Mouse (Mus musculus) cerebellum, adult 2 months (tissue): ENCODE results near the gene AI182371. TPM values are rescaled to one million over a fixed set of nuclear protein-coding genes. Genes with fewer than 3 reads are reported as not detected.
A peak's percentile ranks its signal among the peaks of the same experiment; 100 is the strongest.

ENCODE experiments used
- DNase-seq, 2 experiments: peaks; one replicate each; pipeline ENCODE4 v3.0.0; 2021
- H3K27ac ChIP-seq: fragments of 200-500 bp; 2 replicates; pipeline ENCODE4 v1.5.1; 2012; ENCODE audit warnings: low read length, control low read depth, inconsistent platforms; ENCODE audit not compliant: insufficient read depth
- H3K27me3 ChIP-seq: fragments of 200-500 bp; 2 replicates; pipeline ENCODE4 v1.6.1; 2012; ENCODE audit warnings: inconsistent platforms, mild to moderate bottlenecking, low read length, moderate library complexity; ENCODE audit not compliant: control insufficient read depth, insufficient read depth
- H3K4me1 ChIP-seq: fragments of 200-500 bp; 2 replicates; pipeline ENCODE4 v1.6.1; 2011; ENCODE audit warnings: low read length; ENCODE audit not compliant: control insufficient read depth, insufficient read depth
- H3K4me3 ChIP-seq: fragments of 200-500 bp; replicated peaks from 2 replicates; pipeline ENCODE3; 2011; ENCODE audit warnings: mild to moderate bottlenecking, low read depth, low read length, control low read depth; ENCODE audit not compliant: insufficient read depth
- CTCF ChIP-seq: fragments of 200-500 bp; IDR thresholded peaks from 2 replicates; pipeline ENCODE4 v1.5.1; 2011; ENCODE audit warnings: low read depth, mild to moderate bottlenecking, control low read depth, low read length, moderate library complexity, borderline replicate concordance; ENCODE audit not compliant: insufficient read depth
- POLR2A ChIP-seq: fragments of 200-500 bp; IDR thresholded peaks from 2 replicates; pipeline ENCODE4 v1.6.1; 2011; ENCODE audit warnings: low read length, control low read depth, borderline replicate concordance; ENCODE audit not compliant: insufficient read depth
- WGBS: fragments of 180-500 bp; shearing (Covaris S2); methylation state at CpG from one replicate; pipeline ENCODE4 v1.1.7; 2018; 5-methylcytosine and 5-hydroxymethylcytosine counted together
- polyA plus RNA-seq: library from polyadenylated mRNA; depleted of rRNA; stranded (reverse); fragments of >200 nt; gene quantifications from 2 replicates; pipeline ENCODE4 v1.2.3, GENCODE M21; 2012; rRNA removed

Gene AI182371
- polyA plus RNA-seq, 1 experiment: 0.57 TPM

DNA sequence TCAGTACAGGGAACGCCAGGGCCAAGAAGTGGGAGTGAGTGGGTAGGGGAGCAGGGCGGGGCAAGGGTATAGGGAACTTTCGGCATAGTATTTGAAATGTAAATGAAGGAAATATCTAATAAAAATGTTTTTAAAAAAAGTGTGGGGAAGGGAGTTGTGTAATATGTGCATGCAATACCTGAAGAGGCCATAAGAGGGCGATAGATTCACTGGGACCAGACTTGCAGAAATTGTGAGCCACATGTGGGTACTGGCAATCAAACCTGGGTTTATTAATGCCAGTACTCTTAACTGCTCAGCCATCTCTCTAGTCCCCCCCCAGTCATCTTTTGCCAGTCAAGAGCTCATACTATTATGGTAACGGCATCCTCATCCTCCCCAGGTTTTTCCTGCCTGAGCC, 52.5 kb downstream of the AI182371 start:
- 37% methylated on average over 5 of the region's 5 CpGs for WGBS
- no peak for DNase-seq
- Histone ChIP-seq H3K4me3 (no peak overlapping the region), H3K27ac (no peak overlapping the region), H3K27me3 (no peaks in the 10 kb centered on the region), H3K4me1 (no peaks in the 10 kb centered on the region)
- TF ChIP-seq CTCF: peak; percentile 29; the same call in 1 of the 2 replicates
- TF ChIP-seq POLR2A: no peak

DNA sequence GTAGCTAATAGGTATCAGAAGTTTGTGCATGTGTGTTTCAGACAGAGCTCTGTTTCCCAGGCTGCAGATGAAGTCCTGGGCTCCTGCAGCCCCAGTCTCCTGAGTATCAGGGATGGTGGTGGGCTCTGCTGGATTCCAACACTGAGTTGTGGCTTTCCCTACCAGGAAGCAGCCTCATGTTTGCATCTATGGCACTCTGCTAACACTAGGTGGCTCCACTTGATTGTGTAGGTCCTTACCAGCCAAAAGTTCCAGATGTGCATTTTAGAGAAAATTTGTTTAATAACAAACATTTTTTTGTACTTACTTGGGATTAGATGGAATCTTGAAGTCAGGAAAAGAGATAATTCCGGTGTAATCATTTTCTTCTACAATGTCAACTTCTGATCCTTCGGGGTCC, 56.4 kb downstream of the AI182371 start:
- Histone ChIP-seq H3K4me1 (no peaks in the 10 kb centered on the region), H3K4me3 (no peak overlapping the region), H3K27ac (no peak overlapping the region), H3K27me3 (no peaks in the 10 kb centered on the region)
- TF ChIP-seq CTCF: peak; percentile 30; the same call in 1 of the 2 replicates
- TF ChIP-seq POLR2A: no peak
- 77% methylated on average over 2 of the region's 2 CpGs for WGBS
- DNase-seq: no peak

DNA sequence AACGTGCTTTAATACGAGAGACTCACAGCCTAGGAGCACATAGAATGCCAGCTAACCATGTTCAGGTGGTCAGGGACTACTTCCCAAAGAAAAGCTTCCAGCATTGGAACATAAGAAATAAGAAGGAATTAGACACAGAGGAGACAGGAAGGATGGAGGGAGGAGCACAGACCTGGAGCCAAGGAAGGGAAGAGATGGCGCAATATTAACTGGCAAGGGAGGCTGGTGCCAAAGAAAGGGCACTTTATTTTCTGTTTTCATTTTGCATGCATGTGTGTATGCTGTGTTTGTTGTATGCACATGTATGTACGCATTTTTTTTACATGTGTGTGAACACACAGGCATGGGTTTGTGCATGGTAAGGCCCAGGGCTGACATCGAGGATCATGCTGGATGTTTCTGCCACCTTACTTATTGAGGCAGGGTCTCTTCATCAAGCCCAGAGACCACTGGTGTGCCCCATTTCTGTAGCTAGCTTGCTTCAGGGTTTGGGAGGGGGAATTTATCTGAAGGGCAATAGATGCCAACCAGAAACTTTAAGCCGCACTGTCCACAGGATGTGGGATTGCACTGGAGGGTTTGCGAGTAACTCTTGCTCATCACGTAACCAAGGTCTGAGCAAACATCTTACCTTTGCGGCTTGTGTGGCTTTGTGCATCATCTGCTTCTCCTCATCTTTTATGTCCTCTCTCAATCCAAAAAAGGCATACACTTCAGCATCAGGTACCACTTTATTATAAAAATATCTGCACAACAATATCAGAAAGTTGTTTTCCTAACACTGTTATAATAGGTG, 62.6 kb downstream of the AI182371 start:
- H3K27me3 ChIP-seq: no peaks in the 10 kb centered on the region
- H3K4me3 ChIP-seq: no peak overlapping the region
- 89% methylated on average over 9 of the region's 9 CpGs for WGBS
- no peaks in the 10 kb centered on the region for H3K4me1 ChIP-seq
- no peak overlapping the region for H3K27ac ChIP-seq
- DNase-seq: no peak
- TF ChIP-seq POLR2A: no peak
- no peak for TF ChIP-seq CTCF

Other genes starting within 250 kb of the AI182371 start
- 0.88 and 0.89 TPM in 2 replicates for gene Cutal, start 227.1 kb downstream of the AI182371 start, polyA plus RNA-seq
- gene Psmd5, start 226.6 kb downstream of the AI182371 start, polyA plus RNA-seq: 47.9 and 52.9 TPM in 2 replicates
- 1.7 and 2.2 TPM in 2 replicates for gene Phf19, start 187.5 kb downstream of the AI182371 start, polyA plus RNA-seq
- 8.4 and 9.1 TPM in 2 replicates for gene Traf1, start 139.8 kb downstream of the AI182371 start, polyA plus RNA-seq
- gene Hc, start 40.1 kb downstream of the AI182371 start, polyA plus RNA-seq: 0.59 and 1.1 TPM in 2 replicates
- 15.1 and 15.7 TPM in 2 replicates for gene Cntrl, start 7.9 kb upstream of the AI182371 start, polyA plus RNA-seq
- 165 and 168 TPM in 2 replicates for gene Rab14, start 99.6 kb upstream of the AI182371 start, polyA plus RNA-seq
- 119 and 127 TPM in 2 replicates for gene Gsn, start 154.8 kb upstream of the AI182371 start, polyA plus RNA-seq
- 14.9 and 17.0 TPM in 2 replicates for gene Stom, start 235.4 kb upstream of the AI182371 start, polyA plus RNA-seq